ENCODE assay signal across 8 mouse cellular contexts in the genomic region with DNA sequence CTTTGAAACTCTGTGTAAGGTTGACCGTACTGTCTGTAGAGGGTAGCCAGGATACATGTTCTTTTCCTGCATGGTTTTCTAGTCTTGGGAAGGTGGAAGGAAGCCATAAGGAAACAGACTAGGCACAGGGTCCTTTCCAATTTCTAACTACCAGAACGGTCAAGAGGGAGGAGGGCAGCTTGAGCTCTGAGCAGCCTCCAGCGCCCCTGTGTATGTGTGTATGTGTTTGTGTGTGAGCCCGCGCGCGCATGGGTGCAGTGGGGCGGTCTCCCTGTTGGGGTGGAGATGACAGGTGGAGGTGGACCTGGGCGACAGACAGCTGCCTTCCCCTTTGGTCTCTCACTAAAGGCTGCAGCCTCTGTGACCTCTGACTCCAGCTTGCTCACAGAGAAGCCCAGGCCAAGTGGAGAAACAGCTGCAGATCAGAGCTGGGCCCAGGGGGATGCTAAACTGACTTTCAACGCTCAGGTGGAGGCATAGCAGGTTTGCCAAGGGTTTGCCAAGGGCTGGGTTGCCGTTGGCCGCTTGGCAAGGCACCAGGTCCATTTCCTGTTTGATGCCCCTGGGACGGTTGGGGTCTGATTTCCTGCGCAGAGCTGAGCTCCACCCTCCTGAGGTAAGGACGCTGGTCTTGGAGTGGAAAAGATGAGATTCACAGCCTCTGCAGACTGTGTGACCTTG. TPM values are rescaled to one million over a fixed set of nuclear protein-coding genes. Genes with fewer than 3 reads are reported as not detected.
DNase-seq lines count a peak whose midpoint lies in the region; ATAC-seq and TF ChIP-seq lines count a peak whose summit lies in the region.

No protein-coding gene starts in this region.

- peaks cover 53% of the 10 kb centered on the region for H3K79me2 ChIP-seq in liver, adult 2 months (ENCODE audit: control insufficient read depth, insufficient read depth, low read length)

- whole genome bisulfite sequencing in liver, adult 2 months, result 27% methylated on average over 15 of the region's 15 CpGs
- 13% methylated on average over 15 of the region's 15 CpGs for WGBS in forebrain, embryonic 15.5 days
- WGBS in hindbrain, embryonic 15.5 days, result 14% methylated on average over 15 of the region's 15 CpGs
- 17% methylated on average over 15 of the region's 15 CpGs for WGBS in liver, embryonic 15.5 days (ENCODE audit: insufficient replicate concordance)

- H3K4me1 ChIP-seq in liver, adult 2 months (ENCODE audit: control insufficient read depth, insufficient read depth, low read length), result peaks cover 24% of the 10 kb centered on the region
- peaks cover 51% of the 10 kb centered on the region for H3K4me1 ChIP-seq in forebrain, embryonic 15.5 days
- H3K4me1 ChIP-seq in hindbrain, embryonic 15.5 days (replicated peaks), result peaks cover 49% of the 10 kb centered on the region
- peaks cover 41% of the 10 kb centered on the region for H3K4me1 ChIP-seq in liver, embryonic 15.5 days (replicated peaks)

- H3K4me2 ChIP-seq in forebrain, embryonic 15.5 days (replicated peaks), result peak overlapping the region; percentile 80
- peak overlapping the region; percentile 97 for H3K4me2 ChIP-seq in hindbrain, embryonic 15.5 days
- peak overlapping the region; percentile 95 for H3K4me2 ChIP-seq in liver, embryonic 15.5 days

- TF ChIP-seq CTCF in liver, adult 2 months (IDR thresholded peaks at IDR 0.05; ENCODE audit: low read depth, low read length), result no peak

- TF ChIP-seq POLR2A in liver, adult 2 months (IDR thresholded peaks at IDR 0.05; ENCODE audit: extremely low read depth, insufficient read depth, low read length), result no peak

- no peaks in the 10 kb centered on the region for H3K9me3 ChIP-seq in forebrain, embryonic 15.5 days
- H3K9me3 ChIP-seq in hindbrain, embryonic 15.5 days, result no peaks in the 10 kb centered on the region
- H3K9me3 ChIP-seq in liver, embryonic 15.5 days (replicated peaks), result no peaks in the 10 kb centered on the region

- DNase-seq in liver, adult 2 months (ENCODE audit: extremely low read depth, low read depth, low spot score), result no peak
- no peak for DNase-seq in liver
- peak; percentile 41 to 65 for DNase-seq in natural killer cell, adult 2 months (ENCODE audit: low spot score in 2 of 2)
- no peak for DNase-seq in right cerebral cortex, postnatal 25 days
- no peak for DNase-seq in layer of hippocampus, adult 18-20 months (ENCODE audit: low spot score in 2 of 2)

- H3K4me3 ChIP-seq in liver, adult 2 months (ENCODE audit: insufficient read depth, low read depth, low read length), result peak overlapping the region; percentile 89
- H3K4me3 ChIP-seq in forebrain, embryonic 15.5 days, result peak overlapping the region; percentile 80
- peak overlapping the region; percentile 93 for H3K4me3 ChIP-seq in hindbrain, embryonic 15.5 days
- peak overlapping the region; percentile 70 for H3K4me3 ChIP-seq in liver, embryonic 15.5 days (replicated peaks)

- no peak for ATAC-seq in forebrain, embryonic 15.5 days (replicated peaks)
- ATAC-seq in hindbrain, embryonic 15.5 days (ENCODE audit: low FRiP score, low read depth), result no peak
- no peak for ATAC-seq in liver, embryonic 15.5 days (ENCODE audit: insufficient read depth)

- H3K36me3 ChIP-seq in liver, adult 2 months (ENCODE audit: control insufficient read depth, insufficient read depth, low read length), result no peaks in the 10 kb centered on the region
- H3K36me3 ChIP-seq in forebrain, embryonic 15.5 days, result no peaks in the 10 kb centered on the region
- H3K36me3 ChIP-seq in hindbrain, embryonic 15.5 days, result no peaks in the 10 kb centered on the region
- no peaks in the 10 kb centered on the region for H3K36me3 ChIP-seq in liver, embryonic 15.5 days (replicated peaks)

- H3K27ac ChIP-seq in liver, adult 2 months (replicated peaks; ENCODE audit: insufficient read depth, low read depth, low read length), result peak overlapping the region; percentile 78
- peak overlapping the region; percentile 41; the same call in 1 of the 2 replicates for H3K27ac ChIP-seq in forebrain, embryonic 15.5 days (replicated peaks)
- H3K27ac ChIP-seq in hindbrain, embryonic 15.5 days (replicated peaks), result peak overlapping the region; percentile 76; the same call in 1 of the 2 replicates
- no peak overlapping the region for H3K27ac ChIP-seq in liver, embryonic 15.5 days (replicated peaks)

- H3K9ac ChIP-seq in liver, adult 2 months (ENCODE audit: low read depth, low read length), result peak overlapping the region; percentile 96
- H3K9ac ChIP-seq in forebrain, embryonic 15.5 days (replicated peaks), result peak overlapping the region; percentile 87
- peak overlapping the region; percentile 91 for H3K9ac ChIP-seq in hindbrain, embryonic 15.5 days
- H3K9ac ChIP-seq in liver, embryonic 15.5 days, result peak overlapping the region; percentile 71; the same call in 1 of the 2 replicates

- no peaks in the 10 kb centered on the region for H3K27me3 ChIP-seq in liver, adult 2 months (ENCODE audit: control insufficient read depth, insufficient read depth, low read length)
- no peaks in the 10 kb centered on the region for H3K27me3 ChIP-seq in forebrain, embryonic 15.5 days
- H3K27me3 ChIP-seq in hindbrain, embryonic 15.5 days, result no peaks in the 10 kb centered on the region
- peaks cover 48% of the 10 kb centered on the region for H3K27me3 ChIP-seq in liver, embryonic 15.5 days

RNA-seq across cellular contexts. Expression of a gene that starts 1.2 kb away (rescaled TPM):
- total RNA-seq in liver, adult 2 months (2014; rRNA removed), result 50.3 and 56.6 TPM in 2 replicates
- polyA plus RNA-seq in liver, adult 2 months (2012; rRNA removed), result 58.8 and 61.2 TPM in 2 replicates
- polyA plus RNA-seq in forebrain, embryonic 15.5 days (2015; fragmentation: Nextera tagmentation; extraction: Ambion mirVana), result 75.8 and 78.7 TPM in 2 replicates
- 58.3 and 58.4 TPM in 2 replicates for polyA plus RNA-seq in hindbrain, embryonic 15.5 days (2015; fragmentation: Nextera tagmentation; extraction: Ambion mirVana)
- polyA plus RNA-seq in liver, embryonic 15.5 days (2015; fragmentation: Nextera tagmentation; extraction: Ambion mirVana), result 4.2 and 4.8 TPM in 2 replicates
- total RNA-seq in layer of hippocampus, adult 18-20 months (2021), result 100 to 1,000 TPM; 228 to 237 TPM

RNA-seq across cellular contexts. Expression of a gene that starts 21.6 kb away (rescaled TPM):
- under 0.01 and 0.20 TPM in 2 replicates for total RNA-seq in liver, adult 2 months (2014; rRNA removed)
- polyA plus RNA-seq in liver, adult 2 months (2012; rRNA removed), result 0.07 and 0.24 TPM in 2 replicates
- 127 and 134 TPM in 2 replicates for polyA plus RNA-seq in forebrain, embryonic 15.5 days (2015; fragmentation: Nextera tagmentation; extraction: Ambion mirVana)
- polyA plus RNA-seq in hindbrain, embryonic 15.5 days (2015; fragmentation: Nextera tagmentation; extraction: Ambion mirVana), result 75.9 and 94.1 TPM in 2 replicates
- 32.4 and 32.8 TPM in 2 replicates for polyA plus RNA-seq in liver, embryonic 15.5 days (2015; fragmentation: Nextera tagmentation; extraction: Ambion mirVana)
- 1 to 10 TPM; 7.7 to 8.3 TPM for total RNA-seq in layer of hippocampus, adult 18-20 months (2021)

Comparison
In these comparisons a context has a peak if more than half of its experiments do, and no peak if none do; other contexts are left out.
1. RNA of a gene that starts 1.2 kb away (polyA plus RNA-seq): 75.8 to 78.7 TPM in forebrain, embryonic 15.5 days, 58.8 to 61.2 TPM in liver, adult 2 months and 58.3 to 58.4 TPM in hindbrain, embryonic 15.5 days; 4.2 to 4.8 TPM in liver, embryonic 15.5 days; every median in the first group is over 10 times any median in the second.
2. RNA of a gene that starts 21.6 kb away (polyA plus RNA-seq): 127 to 134 TPM in forebrain, embryonic 15.5 days, 75.9 to 94.1 TPM in hindbrain, embryonic 15.5 days and 32.4 to 32.8 TPM in liver, embryonic 15.5 days; 0.07 to 0.24 TPM in liver, adult 2 months; every median in the first group is over 10 times any median in the second.
3. DNase-seq: peak in natural killer cell, adult 2 months (2 of 2); none in liver, adult 2 months (single experiment), liver (single experiment), right cerebral cortex, postnatal 25 days (single experiment) and layer of hippocampus, adult 18-20 months (0 of 2).
4. Peak in every context shown above with its lines, with median percentiles within 50 percentile points of each other: H3K4me3 ChIP-seq, H3K9ac ChIP-seq and H3K4me2 ChIP-seq.